Mouse (Mus musculus) natural killer cell, adult 2 months (primary cell): ENCODE measurements at regions not wholly inside any gene's neighbourhood (a gene's known extent, or its start where the extent isn't known, plus 50 kb on each side); places are given as distances from the start of the nearest gene placed in this dataset.
"Not testable (repeated sequence)": the region's sequence is repeated elsewhere in the genome, so short reads cannot be mapped to it uniquely, and the experiment has no call there.

Source experiments
- DNase-seq, 2 experiments: peaks; one replicate each; pipeline ENCODE4 v3.0.0; 2022; ENCODE audit warnings: low spot score in 2 of 2

DNA sequence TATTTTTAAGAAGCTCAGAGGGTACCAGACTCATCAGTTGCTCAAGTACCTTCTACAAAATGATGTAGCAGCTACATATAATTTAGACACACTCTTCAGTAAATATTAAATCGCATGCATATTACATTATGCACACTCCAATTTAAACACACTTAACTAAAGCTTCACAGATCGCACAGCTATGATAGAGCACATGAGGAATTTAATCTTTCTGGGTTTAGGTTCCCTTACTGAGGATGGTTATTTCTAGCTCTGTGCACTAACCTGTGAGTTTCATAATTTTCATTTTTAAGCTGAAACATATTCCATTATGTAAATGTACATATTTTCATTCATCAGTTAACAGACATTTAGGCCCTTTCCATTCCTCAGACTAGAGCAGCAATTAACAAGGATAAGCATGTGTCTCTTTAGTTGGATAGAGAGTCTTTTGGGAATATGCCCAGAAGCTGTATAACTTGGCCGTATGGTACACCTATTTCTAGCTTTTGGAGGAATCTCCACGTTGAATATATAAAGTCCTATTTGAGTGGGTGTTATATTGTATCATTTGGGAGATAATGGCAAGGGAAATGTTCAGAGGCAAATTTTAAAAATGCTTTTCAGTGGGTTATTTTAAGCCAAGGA lies 694.0 kb downstream of the Trib2 start:
- DNase-seq = no peak

DNA sequence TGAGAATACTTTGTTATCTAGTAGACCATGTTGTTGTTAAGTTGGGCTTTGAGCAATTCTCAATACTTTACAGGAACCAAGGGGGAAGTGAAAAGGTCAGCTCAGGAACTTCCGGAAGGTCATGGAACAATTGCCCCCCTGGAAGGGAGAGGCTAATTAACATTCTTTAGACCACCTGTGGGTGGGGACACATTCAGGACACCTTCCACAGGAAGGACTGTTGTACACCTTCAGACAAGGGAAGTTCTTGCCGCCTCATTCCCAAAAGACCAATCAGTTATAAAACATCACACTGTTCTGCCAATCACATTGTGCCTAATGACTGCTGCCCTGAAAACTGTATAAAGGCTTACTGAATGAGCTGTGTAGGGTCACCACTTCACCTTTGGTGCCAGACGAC lies 701.2 kb downstream of the Trib2 start:
- DNase-seq = no peak

DNA sequence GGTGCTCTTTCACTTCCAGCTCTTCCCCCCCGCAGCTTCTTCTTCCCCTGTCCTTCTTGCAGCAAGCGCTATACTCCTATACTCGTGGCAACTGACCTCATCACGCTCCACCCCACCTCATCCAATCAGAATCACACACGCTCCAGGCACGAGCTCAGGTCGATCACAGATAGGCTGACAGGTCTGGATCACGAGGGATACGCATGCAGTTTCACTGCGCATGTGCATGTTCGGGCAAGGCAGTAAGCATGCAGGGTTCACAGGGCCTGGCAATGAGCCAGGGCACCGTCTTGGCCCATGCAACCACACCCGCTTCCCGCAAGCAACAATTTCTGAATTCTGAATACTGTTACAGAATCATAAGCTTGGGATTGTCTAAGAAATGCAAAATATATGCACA lies 701.9 kb downstream of the Trib2 start:
- no peak for DNase-seq

DNA sequence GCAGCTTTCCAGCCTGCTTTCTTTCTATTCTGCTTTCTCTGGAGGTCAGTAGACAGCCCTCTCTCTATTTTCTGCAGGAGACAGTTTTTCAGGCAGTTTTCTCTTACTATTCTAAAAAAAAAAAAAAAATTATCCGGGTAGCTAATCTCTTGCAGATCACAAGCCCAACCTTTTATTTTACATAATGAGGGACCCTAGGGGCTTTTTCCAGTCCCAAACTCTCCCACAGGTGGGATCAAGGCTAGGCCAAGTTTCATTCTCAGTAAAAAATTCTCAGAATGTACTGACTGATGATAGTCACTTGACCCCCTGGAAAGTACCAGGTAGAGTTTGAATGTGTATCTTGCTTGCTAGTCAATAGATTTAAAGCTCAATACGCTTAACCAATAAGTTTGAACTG lies 705.7 kb downstream of the Trib2 start:
- DNase-seq = no peak

DNA sequence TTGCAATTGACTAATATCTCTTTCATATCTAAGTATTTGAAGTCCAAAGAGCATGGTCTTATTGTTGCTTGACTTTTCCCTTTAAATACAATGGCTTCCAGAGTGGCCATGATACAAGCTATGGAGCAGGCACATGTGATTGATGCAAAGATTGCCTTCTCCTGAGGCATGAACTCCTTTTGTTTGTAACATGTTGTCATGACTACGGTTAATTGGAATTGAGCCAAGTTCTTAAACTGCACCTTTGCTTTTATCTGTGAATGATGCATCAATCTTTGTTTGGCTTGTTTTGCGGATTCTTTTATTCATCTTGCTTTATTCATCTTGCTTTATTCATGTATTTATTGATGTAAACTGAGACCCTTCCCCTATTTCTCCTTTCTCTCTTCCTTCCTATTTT lies 711.8 kb downstream of the Trib2 start:
- no peak for DNase-seq

DNA sequence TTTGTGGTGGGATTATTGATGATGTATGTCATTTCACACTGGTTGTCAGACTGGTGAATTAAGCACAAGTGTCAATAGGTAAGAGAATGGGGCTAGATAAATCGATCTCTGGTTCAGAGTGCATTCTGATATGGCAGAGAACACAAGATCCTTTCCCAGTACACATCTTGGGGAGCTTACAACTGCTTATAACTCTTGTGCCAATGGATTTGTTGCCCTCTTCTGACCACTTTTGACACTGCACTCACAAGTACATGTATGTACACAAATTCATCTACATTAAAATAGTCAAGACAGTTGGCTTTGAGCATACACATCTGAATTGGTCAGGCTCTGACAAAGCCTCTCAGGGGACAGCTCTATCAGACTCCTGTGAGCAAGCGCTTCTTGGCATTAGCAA lies 738.1 kb downstream of the Trib2 start:
- no peak for DNase-seq

DNA sequence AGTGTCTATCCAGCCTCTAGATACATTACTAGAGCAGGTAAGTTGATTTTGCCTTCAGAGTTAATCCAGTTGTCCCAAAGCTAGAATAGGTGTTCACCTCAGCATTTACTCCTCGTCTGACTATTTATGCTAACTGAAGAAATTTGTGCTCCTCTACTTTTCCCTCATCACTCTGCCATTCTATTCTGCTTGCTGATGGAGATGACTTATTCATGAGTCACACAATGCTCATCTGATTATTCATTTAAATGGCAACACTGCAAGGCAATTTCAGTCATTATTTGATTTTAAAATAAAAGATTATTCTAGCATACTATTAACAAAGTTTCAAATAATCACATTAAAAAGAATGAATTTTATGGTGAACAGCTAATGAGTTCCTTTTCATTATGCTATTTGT lies 752.4 kb downstream of the Trib2 start:
- DNase-seq = no peak

DNA sequence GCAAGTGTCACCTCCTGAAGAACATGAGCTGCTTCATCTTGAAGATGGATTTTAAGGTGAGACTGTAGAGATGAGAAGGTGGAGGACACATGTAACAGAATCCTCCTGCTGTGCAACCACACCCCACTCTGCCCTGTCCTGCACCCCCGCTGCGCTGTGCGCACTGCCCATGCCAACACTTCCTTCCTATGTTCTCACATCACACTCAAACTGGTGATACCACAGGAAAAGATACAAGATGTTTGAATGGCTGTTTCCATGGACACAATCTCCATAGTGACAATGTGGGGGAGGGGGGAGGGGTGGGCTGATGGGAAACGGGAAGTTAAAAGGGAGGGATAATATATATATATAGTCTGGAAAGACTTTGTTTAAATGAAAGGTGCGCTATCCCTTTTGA lies 765.3 kb downstream of the Trib2 start:
- DNase-seq = no peak

DNA sequence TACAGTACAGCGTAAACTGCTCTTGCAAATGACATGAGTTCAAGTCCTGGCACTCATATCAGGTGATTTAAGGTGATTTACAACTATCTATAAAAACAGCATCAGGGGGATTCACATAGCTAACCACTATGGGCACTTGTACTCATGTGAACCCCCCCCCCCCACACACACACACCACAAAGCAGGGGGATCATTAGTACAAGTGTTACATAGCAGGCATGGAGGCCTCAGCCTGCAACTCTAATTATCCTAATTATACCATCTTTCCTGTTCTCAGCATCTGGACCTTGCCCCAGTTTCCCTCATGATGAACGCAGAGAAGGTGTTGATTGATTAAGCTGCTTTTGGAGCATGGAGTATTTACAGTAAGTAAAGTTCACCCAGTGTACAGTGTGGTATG lies 773.5 kb downstream of the Trib2 start:
- DNase-seq = no peak

DNA sequence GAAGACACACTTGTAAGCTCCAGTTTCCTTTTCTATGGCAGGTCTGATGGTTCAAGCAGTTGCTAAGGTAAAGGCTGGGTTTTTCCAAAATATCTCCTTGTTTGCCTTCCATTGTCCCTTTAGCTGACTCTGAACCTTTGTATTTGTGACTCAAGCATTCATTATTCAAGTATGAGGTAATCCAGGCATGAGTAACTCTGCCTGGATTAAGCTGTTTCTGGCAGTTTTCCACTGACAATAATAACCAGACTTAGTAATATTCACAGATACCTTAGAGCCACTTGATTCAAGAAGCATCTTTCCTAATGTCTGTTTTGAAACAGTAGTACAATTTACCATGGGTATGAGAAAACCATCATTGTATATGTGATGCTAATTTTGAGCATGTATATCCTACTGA lies 805.6 kb downstream of the Trib2 start:
- no peak for DNase-seq

DNA sequence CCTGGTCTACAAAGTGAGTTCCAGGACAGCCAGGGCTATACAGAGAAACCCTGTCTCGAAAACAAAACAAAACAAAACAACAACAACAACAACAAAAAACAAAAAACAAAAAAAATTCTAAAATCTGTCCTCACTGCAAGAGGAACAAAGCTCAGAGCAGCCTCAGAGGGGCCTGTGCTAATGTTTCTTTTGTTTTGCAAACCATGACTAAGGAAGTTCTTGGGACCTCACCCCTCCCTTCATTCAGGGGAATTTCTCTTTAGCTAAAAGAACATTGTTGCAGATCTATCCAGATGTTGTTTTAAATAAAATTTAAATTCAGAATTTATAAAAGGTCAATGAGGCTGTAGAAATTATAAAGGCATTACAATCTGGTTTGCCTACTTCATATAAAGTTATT lies 814.3 kb downstream of the Trib2 start:
- DNase-seq = not testable (repeated sequence)
